Mouse (Mus musculus) small intestine, adult 2 months (tissue): ENCODE data around the gene Th. TPM values are rescaled to one million over a fixed set of nuclear protein-coding genes. Genes with fewer than 3 reads are reported as not detected.

Experiments
- H3K27ac ChIP-seq: fragments of 200-500 bp; 2 replicates; pipeline ENCODE4 v1.5.1; 2012; ENCODE audit warnings: low read depth, low read length, control low read depth, inconsistent platforms; ENCODE audit not compliant: insufficient read depth
- H3K27me3 ChIP-seq: fragments of 200-500 bp; 2 replicates; pipeline ENCODE4 v1.6.1; 2012; ENCODE audit warnings: mild to moderate bottlenecking, moderate library complexity, low read length, inconsistent platforms; ENCODE audit not compliant: control insufficient read depth, insufficient read depth
- H3K36me3 ChIP-seq: fragments of 200-500 bp; 2 replicates; pipeline ENCODE4 v1.6.1; 2012; ENCODE audit warnings: mild to moderate bottlenecking, low read length, control low read depth, inconsistent platforms; ENCODE audit not compliant: control insufficient read depth, insufficient read depth
- H3K4me1 ChIP-seq: fragments of 200-500 bp; 2 replicates; pipeline ENCODE4 v1.6.1; 2012; ENCODE audit warnings: low read length, inconsistent platforms, mixed read lengths; ENCODE audit not compliant: control insufficient read depth, insufficient read depth, insufficient read length
- H3K4me3 ChIP-seq: fragments of 200-500 bp; 2 replicates; pipeline ENCODE4 v1.5.1; 2012; ENCODE audit warnings: low read depth, mild to moderate bottlenecking, control low read depth, inconsistent platforms, low read length, moderate library complexity
- CTCF ChIP-seq: fragments of 200-500 bp; IDR thresholded peaks from 2 replicates; pipeline ENCODE4 v1.5.1; 2012; ENCODE audit warnings: low read depth, mild to moderate bottlenecking, control low read depth, inconsistent platforms, low read length, moderate library complexity, mixed read lengths; ENCODE audit not compliant: insufficient replicate concordance, insufficient read length; ENCODE audit errors: extremely low read depth
- POLR2A ChIP-seq: fragments of 200-500 bp; IDR thresholded peaks from 2 replicates; pipeline ENCODE4 v1.6.1; 2012; ENCODE audit warnings: low read depth, mild to moderate bottlenecking, control low read depth, inconsistent platforms, low read length, moderate library complexity
- WGBS: fragments of 180-500 bp; shearing (Covaris S2); methylation state at CpG from one replicate; pipeline ENCODE4 v1.1.7; 2018; 5-methylcytosine and 5-hydroxymethylcytosine counted together
- polyA plus RNA-seq: library from polyadenylated mRNA; depleted of rRNA; stranded (reverse); fragments of >200 nt; gene quantifications from 2 replicates; pipeline ENCODE4 v1.2.3, GENCODE M21; 2012; rRNA removed

The Th gene
- polyA plus RNA-seq, 1 experiment, result 2.3 TPM

DNA sequence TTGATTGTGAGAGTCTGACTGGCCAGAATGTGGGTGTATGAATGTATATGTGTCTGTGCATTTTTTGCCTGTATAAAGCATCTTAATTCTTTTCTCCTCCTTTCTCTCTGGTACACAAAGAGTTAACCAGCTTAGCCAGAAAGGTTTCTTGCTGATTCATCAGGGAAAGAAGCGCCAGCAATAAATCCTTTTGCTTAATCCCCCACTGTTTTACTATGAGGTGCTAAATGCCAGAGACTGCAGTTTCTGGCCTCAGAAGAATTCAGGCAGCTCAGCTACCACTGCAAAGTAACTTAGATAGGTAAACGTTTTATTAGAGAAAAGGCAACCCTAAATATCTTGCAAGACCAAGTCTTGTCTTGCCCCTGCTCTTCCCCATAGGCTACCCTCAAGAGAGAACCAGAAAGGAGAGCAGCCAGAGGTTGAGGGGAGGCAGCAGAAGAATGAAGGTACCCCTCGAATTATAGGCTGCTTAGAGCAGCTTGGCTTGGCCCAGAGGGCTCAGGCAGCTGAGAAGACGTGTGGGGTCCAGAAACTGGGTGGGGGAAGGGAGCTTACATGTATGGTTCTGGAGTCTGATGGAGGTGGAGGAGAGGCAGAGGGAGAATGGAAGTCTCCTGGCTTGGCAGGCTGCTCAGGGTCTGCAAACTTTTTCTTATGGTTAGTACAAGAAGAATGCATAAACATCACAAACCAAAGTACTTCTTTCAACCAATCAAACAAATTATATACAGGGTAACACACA is 61.3 kb downstream of the Th start:
- no peak for TF ChIP-seq CTCF
- TF ChIP-seq POLR2A, result no peak
- H3K27ac ChIP-seq, result no peak overlapping the region
- H3K4me1 ChIP-seq, result no peaks in the 10 kb centered on the region
- no peaks in the 10 kb centered on the region for H3K27me3 ChIP-seq
- no peak overlapping the region for H3K4me3 ChIP-seq
- 7% methylated on average over 4 of the region's 4 CpGs for WGBS
- H3K36me3 ChIP-seq, result no peaks in the 10 kb centered on the region

DNA sequence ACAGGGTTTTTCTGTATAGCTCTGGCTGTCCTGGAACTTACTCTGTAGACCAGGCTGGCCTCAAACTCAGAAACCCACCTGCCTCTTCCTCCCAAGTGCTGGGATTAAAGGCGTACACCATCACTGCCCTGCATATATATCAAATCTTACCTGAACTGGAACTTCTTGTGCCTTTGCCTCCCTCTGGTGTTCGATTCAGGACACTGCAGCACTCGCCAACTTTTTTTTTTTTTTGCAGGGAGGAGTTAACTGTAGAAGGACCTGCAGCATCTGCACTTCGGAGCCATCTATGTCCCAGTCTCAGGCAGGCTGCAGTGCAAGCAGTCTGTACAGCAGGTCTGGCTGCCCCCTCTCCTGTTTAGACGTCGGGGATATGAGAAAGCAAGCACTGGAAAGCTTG is 80.2 kb downstream of the Th start:
- Histone ChIP-seq H3K4me1 (no peaks in the 10 kb centered on the region), H3K4me3 (no peak overlapping the region), H3K27ac (no peak overlapping the region), H3K27me3 (no peaks in the 10 kb centered on the region), H3K36me3 (no peaks in the 10 kb centered on the region)
- 8% methylated on average over 6 of the region's 6 CpGs for WGBS
- TF ChIP-seq POLR2A (no peak), CTCF (peak; percentile 32; the same call in 1 of the 2 replicates)

Other genes with a start within 250 kb of the Th start
- gene Ins2, start 187.7 kb downstream of the Th start, polyA plus RNA-seq, result 0.63 and 95.5 TPM in 2 replicates
- 9.8 and 18.1 TPM in 2 replicates for gene Ascl2, start 38.1 kb upstream of the Th start, polyA plus RNA-seq
- gene Tspan32, start 73.9 kb upstream of the Th start, polyA plus RNA-seq, result 2.1 and 3.5 TPM in 2 replicates
- 206 and 227 TPM in 2 replicates for gene Cd81, start 121.6 kb upstream of the Th start, polyA plus RNA-seq
- 46.9 and 60.0 TPM in 2 replicates for gene Tssc4, start 138.1 kb upstream of the Th start, polyA plus RNA-seq
- gene Trpm5, start 163.5 kb upstream of the Th start, polyA plus RNA-seq, result 11.9 and 13.1 TPM in 2 replicates
- 24.0 and 41.8 TPM in 2 replicates for gene Kcnq1, start 175.2 kb upstream of the Th start, polyA plus RNA-seq